Mouse (Mus musculus) olfactory bulb, adult 2 months (tissue): Measurements from ENCODE around the gene Prl3b1.

Experiments
- CTCF ChIP-seq: fragments of 200-500 bp; IDR thresholded peaks from 2 replicates; pipeline ENCODE4 v1.5.1; 2012; ENCODE audit warnings: low read depth, mild to moderate bottlenecking, low read length, moderate library complexity; ENCODE audit not compliant: insufficient read depth
- POLR2A ChIP-seq: fragments of 200-500 bp; IDR thresholded peaks from 2 replicates; pipeline ENCODE4 v1.6.1; 2012; ENCODE audit warnings: mild to moderate bottlenecking, low read depth, low read length, moderate library complexity; ENCODE audit not compliant: insufficient read depth

- TF ChIP-seq POLR2A, result no peak
- no peak for TF ChIP-seq CTCF
Observed at GRCm38 (mm10) chr13:27241547-27241946, at the start of gene Prl3b1.
